Mouse (Mus musculus) hindbrain, embryonic 12.5 days (tissue): ENCODE data around the gene Itgb1bp1. TPM values are rescaled to one million over a fixed set of nuclear protein-coding genes. Genes with fewer than 3 reads are reported as not detected.

Source experiments
- ATAC-seq: fragments of 200-750 bp; cut with Nextera tagmentation; 2 replicates; pipeline ENCODE4 v1.8.0; 2017; ENCODE audit warnings: moderate TSS enrichment; ENCODE audit not compliant: low FRiP score
- H3K27ac ChIP-seq: fragments of 300-500 bp; sonication (generic); 2 replicates; pipeline ENCODE4 v1.5.1; 2016; ENCODE audit warnings: mild to moderate bottlenecking
- H3K27me3 ChIP-seq: fragments of 300-500 bp; sonication (generic); 2 replicates; pipeline ENCODE4 v1.6.1; 2016; ENCODE audit warnings: mild to moderate bottlenecking
- H3K36me3 ChIP-seq: fragments of 300-500 bp; sonication (generic); 2 replicates; pipeline ENCODE4 v1.6.1; 2016; ENCODE audit warnings: mild to moderate bottlenecking
- H3K4me1 ChIP-seq: fragments of 300-500 bp; sonication (generic); 2 replicates; pipeline ENCODE4 v1.6.1; 2016
- H3K4me2 ChIP-seq: fragments of 300-500 bp; sonication (generic); replicated peaks from 2 replicates; pipeline ENCODE4 v1.6.1; 2016; ENCODE audit warnings: mild to moderate bottlenecking
- H3K4me3 ChIP-seq: fragments of 300-500 bp; sonication (generic); 2 replicates; pipeline ENCODE4 v1.5.1; 2016; ENCODE audit warnings: mild to moderate bottlenecking
- H3K9ac ChIP-seq: fragments of 300-500 bp; sonication (generic); 2 replicates; pipeline ENCODE4 v1.6.1; 2016; ENCODE audit warnings: mild to moderate bottlenecking, moderate library complexity
- H3K9me3 ChIP-seq: fragments of 300-500 bp; sonication (generic); replicated peaks from 2 replicates; pipeline ENCODE4 v1.6.1; 2016; ENCODE audit warnings: mild to moderate bottlenecking
- WGBS: fragments of 180-500 bp; shearing (Covaris S2); methylation state at CpG from one replicate; pipeline ENCODE4 v1.1.7; 2016; 5-methylcytosine and 5-hydroxymethylcytosine counted together
- polyA plus RNA-seq: library from polyadenylated mRNA; unstranded; fragments of >200 nt; fragmentation: Nextera tagmentation; extraction: Ambion mirVana; gene quantifications from 2 replicates; pipeline ENCODE4 v1.2.1, GENCODE M21; 2016

Itgb1bp1 gene
- 36.5 and 39.6 TPM in 2 replicates for polyA plus RNA-seq

DNA sequence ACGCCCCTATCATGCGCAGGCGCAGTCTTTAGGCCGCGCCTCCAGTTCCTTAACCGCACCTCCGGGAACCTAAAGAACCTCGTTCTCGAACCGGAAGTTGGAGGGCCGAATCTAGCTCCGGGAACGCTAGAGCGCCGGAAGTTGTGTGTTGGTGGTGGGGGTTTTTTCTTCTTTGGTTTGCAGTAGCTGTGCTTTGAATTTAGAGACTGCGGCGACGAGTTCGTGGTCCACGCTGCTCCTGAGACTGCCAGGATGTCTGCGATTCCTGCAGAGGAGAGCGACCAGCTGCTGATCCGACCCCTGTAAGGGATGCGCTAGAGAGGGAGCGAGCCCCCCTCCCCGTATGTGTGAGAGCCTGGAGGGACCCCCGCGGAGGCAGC is at the start of gene Itgb1bp1:
TSS of gene Itgb1bp1 (minus strand) at position 42 of the 380 bp plus-strand sequence.
- H3K4me3 ChIP-seq: peak within 1 kb of the TSS; percentile 53
- under 1% methylated on average over 28 of the region's 28 CpGs for WGBS
- H3K4me2 ChIP-seq: peak within 1 kb of the TSS; percentile 75
- H3K27me3 ChIP-seq: no peaks in the 10 kb centered on the region
- peak within 1 kb of the TSS; percentile 79 for H3K9ac ChIP-seq
- ATAC-seq: peak; percentile 96
- H3K9me3 ChIP-seq: no peaks in the 10 kb centered on the region
- peak within 1 kb of the TSS; percentile 80 for H3K27ac ChIP-seq
- H3K36me3 ChIP-seq: peaks cover 10% of the 10 kb centered on the region
- peaks cover 19% of the 10 kb centered on the region for H3K4me1 ChIP-seq

- no peaks in the 10 kb centered on the region for H3K9me3 ChIP-seq
- no peak overlapping the region for H3K9ac ChIP-seq
- no peaks in the 10 kb centered on the region for H3K4me1 ChIP-seq
- H3K4me2 ChIP-seq: no peak overlapping the region
- no peaks in the 10 kb centered on the region for H3K27me3 ChIP-seq
- no peak overlapping the region for H3K27ac ChIP-seq
- ATAC-seq: no peak
- no peak overlapping the region for H3K4me3 ChIP-seq
- 93% methylated on average over 7 of the region's 7 CpGs for WGBS
- peaks cover 61% of the 10 kb centered on the region for H3K36me3 ChIP-seq
Measured at GRCm38 (mm10) chr12:21335869-21336268, 49.8 kb upstream of the Itgb1bp1 start.

- Histone ChIP-seq H3K4me1 (no peaks in the 10 kb centered on the region), H3K4me3 (no peak overlapping the region), H3K9ac (no peak overlapping the region), H3K4me2 (no peak overlapping the region), H3K27ac (no peak overlapping the region), H3K27me3 (no peaks in the 10 kb centered on the region), H3K36me3 (peaks cover 58% of the 10 kb centered on the region), H3K9me3 (no peaks in the 10 kb centered on the region)
- 96% methylated on average over 5 of the region's 5 CpGs for WGBS
- ATAC-seq: no peak
Measured at GRCm38 (mm10) chr12:21333766-21334165, 47.7 kb upstream of the Itgb1bp1 start.

- no peak for ATAC-seq
- Histone ChIP-seq H3K4me3 (no peak overlapping the region), H3K9me3 (no peaks in the 10 kb centered on the region), H3K4me1 (no peaks in the 10 kb centered on the region), H3K4me2 (no peak overlapping the region), H3K27ac (no peak overlapping the region), H3K36me3 (peaks cover 62% of the 10 kb centered on the region), H3K9ac (no peak overlapping the region), H3K27me3 (no peaks in the 10 kb centered on the region)
- 90% methylated on average over 7 of the region's 7 CpGs for WGBS
Measured at GRCm38 (mm10) chr12:21333021-21333420, 46.9 kb upstream of the Itgb1bp1 start.

- H3K9me3 ChIP-seq: no peaks in the 10 kb centered on the region
- no peaks in the 10 kb centered on the region for H3K4me1 ChIP-seq
- WGBS: 77% methylated on average over 6 of the region's 6 CpGs
- H3K27me3 ChIP-seq: no peaks in the 10 kb centered on the region
- H3K4me3 ChIP-seq: no peak overlapping the region
- no peak overlapping the region for H3K4me2 ChIP-seq
- H3K9ac ChIP-seq: no peak overlapping the region
- no peak overlapping the region for H3K27ac ChIP-seq
- ATAC-seq: no peak
- peaks cover 72% of the 10 kb centered on the region for H3K36me3 ChIP-seq
Measured at GRCm38 (mm10) chr12:21331711-21332110, 45.6 kb upstream of the Itgb1bp1 start.

GRCm38 (mm10) chr12:21330961-21331576 is 45.0 kb upstream of the Itgb1bp1 start:
- no peak for ATAC-seq
- no peak overlapping the region for H3K9ac ChIP-seq
- H3K4me2 ChIP-seq: no peak overlapping the region
- H3K27me3 ChIP-seq: no peaks in the 10 kb centered on the region
- 89% methylated on average over 10 of the region's 10 CpGs for WGBS
- H3K4me1 ChIP-seq: no peaks in the 10 kb centered on the region
- H3K36me3 ChIP-seq: peaks cover 70% of the 10 kb centered on the region
- no peak overlapping the region for H3K27ac ChIP-seq
- H3K4me3 ChIP-seq: no peak overlapping the region
- no peaks in the 10 kb centered on the region for H3K9me3 ChIP-seq

- no peak for ATAC-seq
- Histone ChIP-seq H3K4me3 (no peak overlapping the region), H3K4me2 (no peak overlapping the region), H3K36me3 (peaks cover 74% of the 10 kb centered on the region), H3K27ac (no peak overlapping the region), H3K27me3 (no peaks in the 10 kb centered on the region), H3K4me1 (no peaks in the 10 kb centered on the region), H3K9me3 (no peaks in the 10 kb centered on the region), H3K9ac (no peak overlapping the region)
- 93% methylated on average over 9 of the region's 9 CpGs for WGBS
Measured at GRCm38 (mm10) chr12:21329661-21330400, 43.7 kb upstream of the Itgb1bp1 start.

GRCm38 (mm10) chr12:21326325-21326724 is 40.2 kb upstream of the Itgb1bp1 start:
- no peaks in the 10 kb centered on the region for H3K4me1 ChIP-seq
- no peak overlapping the region for H3K27ac ChIP-seq
- no peaks in the 10 kb centered on the region for H3K27me3 ChIP-seq
- no peaks in the 10 kb centered on the region for H3K9me3 ChIP-seq
- peaks cover 68% of the 10 kb centered on the region for H3K36me3 ChIP-seq
- WGBS: 95% methylated on average over 3 of the region's 3 CpGs
- no peak overlapping the region for H3K9ac ChIP-seq
- no peak overlapping the region for H3K4me3 ChIP-seq
- H3K4me2 ChIP-seq: no peak overlapping the region
- no peak for ATAC-seq

GRCm38 (mm10) chr12:21325266-21325665 is 39.2 kb upstream of the Itgb1bp1 start:
- no peak for ATAC-seq
- Histone ChIP-seq H3K4me3 (no peak overlapping the region), H3K9me3 (no peaks in the 10 kb centered on the region), H3K4me1 (no peaks in the 10 kb centered on the region), H3K36me3 (peaks cover 67% of the 10 kb centered on the region), H3K4me2 (no peak overlapping the region), H3K27me3 (no peaks in the 10 kb centered on the region), H3K9ac (no peak overlapping the region), H3K27ac (no peak overlapping the region)
- 87% methylated on average over 8 of the region's 8 CpGs for WGBS

DNA sequence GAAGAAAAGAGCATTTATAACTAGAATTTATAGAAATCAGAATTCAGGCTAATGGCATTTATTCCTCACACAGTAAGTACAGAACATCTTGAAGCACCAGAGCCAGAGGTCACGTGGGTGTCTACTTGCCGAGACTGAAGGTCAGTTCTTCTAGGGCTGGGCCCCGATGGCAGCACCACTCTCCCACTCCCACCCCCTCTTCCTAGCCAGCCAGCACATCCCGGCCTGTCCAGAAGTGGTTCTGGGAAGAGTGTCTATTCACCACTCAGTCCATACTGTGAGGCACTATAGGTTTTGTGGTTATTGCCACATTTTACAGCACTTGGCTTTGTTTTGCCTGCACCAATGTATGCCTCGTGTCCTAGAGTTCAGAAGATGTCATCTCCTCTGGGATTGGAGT is 38.0 kb upstream of the Itgb1bp1 start:
- H3K4me3 ChIP-seq: no peak overlapping the region
- no peaks in the 10 kb centered on the region for H3K4me1 ChIP-seq
- H3K4me2 ChIP-seq: no peak overlapping the region
- H3K27me3 ChIP-seq: no peaks in the 10 kb centered on the region
- H3K27ac ChIP-seq: no peak overlapping the region
- 81% methylated on average over 5 of the region's 5 CpGs for WGBS
- ATAC-seq: no peak
- no peaks in the 10 kb centered on the region for H3K9me3 ChIP-seq
- no peak overlapping the region for H3K9ac ChIP-seq
- H3K36me3 ChIP-seq: peaks cover 62% of the 10 kb centered on the region

GRCm38 (mm10) chr12:21322856-21323255 is 36.8 kb upstream of the Itgb1bp1 start:
- no peak for ATAC-seq
- Histone ChIP-seq H3K9me3 (no peaks in the 10 kb centered on the region), H3K4me3 (no peak overlapping the region), H3K4me2 (no peak overlapping the region), H3K36me3 (peaks cover 50% of the 10 kb centered on the region), H3K27me3 (no peaks in the 10 kb centered on the region), H3K9ac (no peak overlapping the region), H3K27ac (no peak overlapping the region), H3K4me1 (no peaks in the 10 kb centered on the region)
- WGBS: 89% methylated on average over 9 of the region's 9 CpGs

GRCm38 (mm10) chr12:21322296-21322695 is 36.2 kb upstream of the Itgb1bp1 start:
- Histone ChIP-seq H3K27me3 (no peaks in the 10 kb centered on the region), H3K4me2 (no peak overlapping the region), H3K36me3 (peaks cover 45% of the 10 kb centered on the region), H3K4me3 (no peak overlapping the region), H3K27ac (no peak overlapping the region), H3K4me1 (no peaks in the 10 kb centered on the region), H3K9me3 (no peaks in the 10 kb centered on the region), H3K9ac (no peak overlapping the region)
- ATAC-seq: no peak
- 89% methylated on average over 4 of the region's 4 CpGs for WGBS

DNA sequence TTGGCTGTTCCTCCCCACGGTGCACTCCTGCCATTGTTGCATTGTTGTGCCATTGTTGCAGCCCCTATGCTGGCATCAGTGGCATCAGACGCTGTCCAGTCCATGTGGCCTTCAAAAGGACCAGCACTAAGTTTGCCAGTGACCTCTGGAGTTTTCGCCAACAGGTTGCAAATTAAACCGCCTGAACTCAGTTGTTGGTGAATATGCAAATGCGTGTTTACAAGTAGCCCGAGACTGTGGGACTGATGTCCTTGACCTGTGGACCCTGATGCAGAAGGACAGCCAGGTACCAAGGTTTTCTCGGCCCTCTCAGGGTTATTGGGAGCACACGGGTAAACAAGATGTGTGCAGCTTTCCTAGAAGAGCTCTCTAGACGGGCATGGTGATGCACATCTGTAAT is 35.1 kb upstream of the Itgb1bp1 start:
- no peak for ATAC-seq
- H3K4me3 ChIP-seq: no peak overlapping the region
- 82% methylated on average over 9 of the region's 9 CpGs for WGBS
- H3K27me3 ChIP-seq: no peaks in the 10 kb centered on the region; the same call in 1 of the 2 replicates
- peaks cover 4% of the 10 kb centered on the region for H3K4me1 ChIP-seq
- no peak overlapping the region for H3K27ac ChIP-seq
- H3K9ac ChIP-seq: no peak overlapping the region
- H3K9me3 ChIP-seq: no peaks in the 10 kb centered on the region
- no peak overlapping the region for H3K4me2 ChIP-seq
- H3K36me3 ChIP-seq: peaks cover 38% of the 10 kb centered on the region
